Mouse (Mus musculus): ENCODE measurements around the gene Lypd6b. TPM values are rescaled to one million over a fixed set of nuclear protein-coding genes. Genes with fewer than 3 reads are reported as not detected.
A peak's percentile ranks its signal among the peaks of the same experiment; 100 is the strongest.

Gene Lypd6b
- polyA plus RNA-seq, 1 experiment from 2014 or later: 0.73 TPM

DNA sequence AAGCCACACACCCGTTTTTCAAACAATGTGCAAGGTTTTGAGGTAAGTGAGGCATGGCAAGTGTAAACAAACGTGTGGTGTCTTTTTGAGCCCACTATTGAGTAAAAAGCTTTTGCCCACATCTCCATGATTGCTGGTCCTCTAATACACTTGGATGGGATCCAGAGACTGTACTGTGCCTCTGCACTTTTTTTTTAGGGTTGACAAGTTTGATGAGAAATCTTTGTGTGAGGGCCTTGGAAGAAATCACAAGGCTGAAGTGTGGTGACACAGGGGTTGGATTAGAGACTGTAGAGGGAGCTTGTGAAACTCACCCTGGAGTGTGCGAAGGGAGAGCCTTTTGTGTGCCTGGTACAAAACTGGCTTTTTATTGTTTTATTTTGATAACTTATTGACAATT lies 180.3 kb downstream of the Lypd6b start:
- Histone ChIP-seq H3K4me1 (replicated peaks; ENCODE audit: control insufficient read depth, insufficient read depth, low read length) (no peaks in the 10 kb centered on the region), H3K9ac (ENCODE audit: low read depth, low read length) (no peak overlapping the region), H3K36me3 (ENCODE audit: control insufficient read depth, insufficient read depth) (no peaks in the 10 kb centered on the region), H3K9me3 (ENCODE audit: control insufficient read depth) (no peaks in the 10 kb centered on the region), H3K27ac (ENCODE audit: low read depth, low read length) (no peak overlapping the region), H3K4me2 (replicated peaks; ENCODE audit: low read depth) (no peak overlapping the region), H3K4me3 (ENCODE audit: low read depth, low read length) (no peak overlapping the region), H3K27me3 (replicated peaks; ENCODE audit: control insufficient read depth, insufficient read depth, low read length) (no peaks in the 10 kb centered on the region)
- ATAC-seq: no peak
- WGBS: 69% methylated on average over 3 of the region's 3 CpGs
- TF ChIP-seq CTCF (IDR thresholded peaks at IDR 0.05; ENCODE audit: low read depth): no peak

- no peak overlapping the region for H3K27ac ChIP-seq (ENCODE audit: low read depth, low read length)
- H3K4me1 ChIP-seq (replicated peaks; ENCODE audit: control insufficient read depth, insufficient read depth, low read length): no peaks in the 10 kb centered on the region
- no peak overlapping the region for H3K4me3 ChIP-seq (ENCODE audit: low read depth, low read length)
- H3K4me2 ChIP-seq (replicated peaks; ENCODE audit: low read depth): no peak overlapping the region
- ATAC-seq: no peak
- no peaks in the 10 kb centered on the region for H3K36me3 ChIP-seq (ENCODE audit: control insufficient read depth, insufficient read depth)
- H3K27me3 ChIP-seq (replicated peaks; ENCODE audit: control insufficient read depth, insufficient read depth, low read length): no peaks in the 10 kb centered on the region
- peak; percentile 39 for TF ChIP-seq CTCF (IDR thresholded peaks at IDR 0.05; ENCODE audit: low read depth)
- WGBS: 91% methylated on average over 3 of the region's 3 CpGs
- H3K9me3 ChIP-seq (ENCODE audit: control insufficient read depth): no peaks in the 10 kb centered on the region
- no peak overlapping the region for H3K9ac ChIP-seq (ENCODE audit: low read depth, low read length)
Observed at GRCm38 (mm10) chr2:49970990-49971389, 183.5 kb downstream of the Lypd6b start.

- TF ChIP-seq CTCF (IDR thresholded peaks at IDR 0.05; ENCODE audit: low read depth): no peak
- no peak for ATAC-seq
Observed at GRCm38 (mm10) chr2:49978606-49979005, 191.1 kb downstream of the Lypd6b start.

DNA sequence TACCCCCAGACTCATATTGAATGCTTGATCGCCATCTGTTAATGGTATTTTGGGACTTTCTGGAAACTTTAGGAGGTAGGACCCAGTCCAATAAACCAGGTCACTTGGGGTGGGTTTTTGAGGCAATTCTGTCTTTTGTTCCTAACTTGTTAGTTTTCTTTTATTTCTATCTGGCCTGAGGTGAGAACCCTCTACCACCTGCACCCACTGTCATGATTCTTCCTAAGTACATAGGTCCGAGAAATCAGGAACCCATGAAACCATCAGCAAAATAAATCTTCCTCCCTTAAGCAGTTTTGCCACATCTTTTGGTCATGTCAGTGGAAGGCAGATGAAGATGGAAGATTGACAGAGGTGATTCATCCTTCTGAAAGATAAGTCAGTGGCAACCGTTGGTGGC lies 192.5 kb downstream of the Lypd6b start:
- Histone ChIP-seq H3K4me2 (replicated peaks; ENCODE audit: low read depth) (no peak overlapping the region), H3K9ac (ENCODE audit: low read depth, low read length) (no peak overlapping the region), H3K9me3 (ENCODE audit: control insufficient read depth) (no peaks in the 10 kb centered on the region), H3K36me3 (ENCODE audit: control insufficient read depth, insufficient read depth) (no peaks in the 10 kb centered on the region), H3K27ac (ENCODE audit: low read depth, low read length) (no peak overlapping the region), H3K27me3 (replicated peaks; ENCODE audit: control insufficient read depth, insufficient read depth, low read length) (no peaks in the 10 kb centered on the region), H3K4me3 (ENCODE audit: low read depth, low read length) (no peak overlapping the region), H3K4me1 (replicated peaks; ENCODE audit: control insufficient read depth, insufficient read depth, low read length) (no peaks in the 10 kb centered on the region)
- no peak for ATAC-seq
- 86% methylated on average over 3 of the region's 3 CpGs for WGBS
- TF ChIP-seq CTCF (IDR thresholded peaks at IDR 0.05; ENCODE audit: low read depth): no peak

More at GRCm38 (mm10) chr2:49978606-49979005, 191.1 kb downstream of the Lypd6b start:
- 80% methylated on average over 10 of the region's 10 CpGs for WGBS
- H3K4me2 ChIP-seq (replicated peaks; ENCODE audit: low read depth): no peak overlapping the region
- H3K9me3 ChIP-seq (ENCODE audit: control insufficient read depth): no peaks in the 10 kb centered on the region
- no peaks in the 10 kb centered on the region for H3K4me1 ChIP-seq (replicated peaks; ENCODE audit: control insufficient read depth, insufficient read depth, low read length)
- no peak overlapping the region for H3K4me3 ChIP-seq (ENCODE audit: low read depth, low read length)
- no peak overlapping the region for H3K27ac ChIP-seq (ENCODE audit: low read depth, low read length)
- no peaks in the 10 kb centered on the region for H3K36me3 ChIP-seq (ENCODE audit: control insufficient read depth, insufficient read depth)
- no peaks in the 10 kb centered on the region for H3K27me3 ChIP-seq (replicated peaks; ENCODE audit: control insufficient read depth, insufficient read depth, low read length)
- H3K9ac ChIP-seq (ENCODE audit: low read depth, low read length): no peak overlapping the region

GRCm38 (mm10) chr2:49983021-49983420 lies 195.5 kb downstream of the Lypd6b start:
- Histone ChIP-seq H3K4me2 (replicated peaks; ENCODE audit: low read depth) (no peak overlapping the region), H3K27me3 (replicated peaks; ENCODE audit: control insufficient read depth, insufficient read depth, low read length) (no peaks in the 10 kb centered on the region), H3K9me3 (ENCODE audit: control insufficient read depth) (no peaks in the 10 kb centered on the region), H3K4me1 (replicated peaks; ENCODE audit: control insufficient read depth, insufficient read depth, low read length) (no peaks in the 10 kb centered on the region), H3K4me3 (ENCODE audit: low read depth, low read length) (no peak overlapping the region), H3K36me3 (ENCODE audit: control insufficient read depth, insufficient read depth) (no peaks in the 10 kb centered on the region), H3K9ac (ENCODE audit: low read depth, low read length) (no peak overlapping the region), H3K27ac (ENCODE audit: low read depth, low read length) (no peak overlapping the region)
- TF ChIP-seq CTCF (IDR thresholded peaks at IDR 0.05; ENCODE audit: low read depth): no peak
- WGBS: 80% methylated on average over 5 of the region's 5 CpGs
- ATAC-seq: no peak

GRCm38 (mm10) chr2:49984780-49985179 lies 197.3 kb downstream of the Lypd6b start:
- WGBS: 24% methylated on average over 3 of the region's 3 CpGs
- Histone ChIP-seq H3K4me3 (ENCODE audit: low read depth, low read length) (no peak overlapping the region), H3K27ac (ENCODE audit: low read depth, low read length) (no peak overlapping the region), H3K4me2 (replicated peaks; ENCODE audit: low read depth) (no peak overlapping the region), H3K27me3 (replicated peaks; ENCODE audit: control insufficient read depth, insufficient read depth, low read length) (no peaks in the 10 kb centered on the region), H3K4me1 (replicated peaks; ENCODE audit: control insufficient read depth, insufficient read depth, low read length) (no peaks in the 10 kb centered on the region), H3K36me3 (ENCODE audit: control insufficient read depth, insufficient read depth) (no peaks in the 10 kb centered on the region), H3K9me3 (ENCODE audit: control insufficient read depth) (no peaks in the 10 kb centered on the region), H3K9ac (ENCODE audit: low read depth, low read length) (no peak overlapping the region)
- peak; percentile 41; the same call in 1 of the 2 replicates for ATAC-seq
- TF ChIP-seq CTCF (IDR thresholded peaks at IDR 0.05; ENCODE audit: low read depth): no peak

- Histone ChIP-seq H3K4me1 (replicated peaks; ENCODE audit: control insufficient read depth, insufficient read depth, low read length) (no peaks in the 10 kb centered on the region), H3K9me3 (ENCODE audit: control insufficient read depth) (no peaks in the 10 kb centered on the region), H3K4me2 (replicated peaks; ENCODE audit: low read depth) (no peak overlapping the region), H3K27me3 (replicated peaks; ENCODE audit: control insufficient read depth, insufficient read depth, low read length) (no peaks in the 10 kb centered on the region), H3K4me3 (ENCODE audit: low read depth, low read length) (no peak overlapping the region), H3K27ac (ENCODE audit: low read depth, low read length) (no peak overlapping the region), H3K36me3 (ENCODE audit: control insufficient read depth, insufficient read depth) (no peaks in the 10 kb centered on the region), H3K9ac (ENCODE audit: low read depth, low read length) (no peak overlapping the region)
- TF ChIP-seq CTCF (IDR thresholded peaks at IDR 0.05; ENCODE audit: low read depth): no peak
- WGBS: 36% methylated on average over 4 of the region's 4 CpGs
- no peak for ATAC-seq
Observed at GRCm38 (mm10) chr2:49995841-49996240, 208.4 kb downstream of the Lypd6b start.

Measured in intestine, postnatal 0 days (tissue).